Mouse (Mus musculus) adrenal gland, adult 8-10 months (tissue): ENCODE results near the gene Ssbp3. TPM values are rescaled to one million over a fixed set of nuclear protein-coding genes. Genes with fewer than 3 reads are reported as not detected.

Source experiments
- DNase-seq: peaks from one replicate; pipeline ENCODE4 v3.0.0; 2022
- total RNA-seq, 4 experiments: library from RNA; stranded (reverse); gene quantifications; 2 replicates each; pipeline ENCODE4 v1.2.4; 2022

The Ssbp3 gene
- total RNA-seq, 4 experiments from 2014 or later = 70.3 to 121 (median 101) TPM

- DNase-seq = no peak
Observed at GRCm38 (mm10) chr4:107051889-107052288, 141.4 kb downstream of the Ssbp3 start.

DNA sequence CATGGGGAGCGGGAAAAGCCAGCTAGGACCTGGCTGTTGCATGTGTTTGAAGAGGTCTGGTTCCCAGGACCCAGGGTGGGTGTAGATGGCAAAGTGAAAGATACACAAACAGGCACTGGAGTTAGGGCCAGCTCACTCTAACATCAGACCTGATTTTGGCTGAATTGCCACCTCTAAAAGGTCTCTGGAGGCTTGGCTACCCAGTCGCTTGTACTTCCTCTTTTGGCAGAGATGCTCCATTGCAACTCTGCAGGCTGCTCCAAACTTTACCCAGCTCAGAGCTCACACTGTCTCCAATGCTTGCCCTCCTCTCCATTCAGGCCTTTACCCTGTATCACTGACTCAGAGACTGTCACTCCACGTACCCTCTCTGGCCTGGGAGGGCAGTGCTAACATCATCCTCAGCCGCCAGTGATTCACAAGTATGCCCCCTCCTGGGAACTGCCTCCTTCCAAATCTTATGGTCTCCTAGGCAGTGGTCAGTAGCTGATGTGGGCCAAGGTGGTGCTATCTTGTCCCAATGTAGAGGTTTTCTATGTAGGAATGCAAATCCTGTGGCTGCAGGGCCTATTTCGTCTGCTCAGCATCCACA is 142.6 kb downstream of the Ssbp3 start:
- no peak for DNase-seq

DNA sequence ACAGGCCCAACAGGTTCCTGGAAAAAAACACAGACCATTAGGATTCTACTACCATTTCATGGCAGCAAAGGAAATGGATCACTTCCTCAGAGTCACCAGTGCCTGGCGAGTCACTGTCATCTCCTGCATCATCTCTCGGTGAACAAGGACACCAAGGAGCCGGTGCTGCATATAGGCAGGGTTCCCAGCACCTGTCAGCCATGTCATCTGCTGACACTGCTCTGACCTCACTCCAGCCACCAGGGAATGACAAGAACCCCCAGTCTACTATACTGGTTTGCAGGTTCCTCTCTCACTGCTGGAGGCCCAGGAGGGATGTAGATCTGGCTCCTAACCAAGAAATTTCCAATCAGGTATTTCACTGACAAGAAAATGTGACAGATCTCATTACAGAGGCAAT is 145.6 kb downstream of the Ssbp3 start:
- DNase-seq = no peak

GRCm38 (mm10) chr4:107058346-107058745 is 147.8 kb downstream of the Ssbp3 start:
- no peak for DNase-seq

GRCm38 (mm10) chr4:107058781-107059180 is 148.3 kb downstream of the Ssbp3 start:
- no peak for DNase-seq

DNA sequence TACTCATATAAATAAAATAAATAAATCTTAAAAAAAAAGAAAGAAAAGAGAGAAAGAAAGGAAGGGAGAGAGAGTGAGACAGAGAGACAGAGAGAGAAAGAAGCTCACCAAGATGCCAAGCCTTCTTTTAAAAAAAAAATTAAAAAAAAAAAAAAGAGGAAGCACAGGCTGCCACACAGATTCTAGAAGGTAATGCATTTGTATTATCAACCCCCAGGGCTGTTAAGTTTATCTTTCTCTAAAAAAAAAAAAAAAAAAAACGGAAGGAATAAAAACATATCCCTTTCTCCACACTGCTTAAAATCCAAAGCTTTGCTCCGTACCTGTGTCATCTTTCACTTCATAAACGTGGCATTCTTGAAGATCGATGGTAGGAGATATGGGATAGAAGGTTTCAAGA is 151.1 kb downstream of the Ssbp3 start:
- no peak for DNase-seq

DNA sequence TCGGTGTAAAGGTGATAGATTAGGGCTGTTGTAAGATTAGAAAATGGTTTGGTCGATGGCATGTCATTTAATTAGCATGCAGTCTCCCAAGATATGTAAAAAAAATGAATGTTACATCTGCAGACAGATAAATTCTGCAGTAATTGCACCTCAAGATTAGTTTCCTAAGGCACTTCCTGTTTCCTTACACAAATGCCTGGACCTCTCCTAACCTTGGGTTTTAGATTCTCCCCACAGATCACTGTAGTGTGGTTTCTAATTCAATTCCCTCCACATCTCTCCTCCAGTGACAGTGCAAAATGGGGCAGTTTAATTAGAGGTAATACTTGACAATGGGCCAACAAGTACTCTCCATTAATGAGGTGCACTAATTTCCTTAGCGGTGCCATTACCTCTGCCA is 152.7 kb downstream of the Ssbp3 start:
- no peak for DNase-seq

DNA sequence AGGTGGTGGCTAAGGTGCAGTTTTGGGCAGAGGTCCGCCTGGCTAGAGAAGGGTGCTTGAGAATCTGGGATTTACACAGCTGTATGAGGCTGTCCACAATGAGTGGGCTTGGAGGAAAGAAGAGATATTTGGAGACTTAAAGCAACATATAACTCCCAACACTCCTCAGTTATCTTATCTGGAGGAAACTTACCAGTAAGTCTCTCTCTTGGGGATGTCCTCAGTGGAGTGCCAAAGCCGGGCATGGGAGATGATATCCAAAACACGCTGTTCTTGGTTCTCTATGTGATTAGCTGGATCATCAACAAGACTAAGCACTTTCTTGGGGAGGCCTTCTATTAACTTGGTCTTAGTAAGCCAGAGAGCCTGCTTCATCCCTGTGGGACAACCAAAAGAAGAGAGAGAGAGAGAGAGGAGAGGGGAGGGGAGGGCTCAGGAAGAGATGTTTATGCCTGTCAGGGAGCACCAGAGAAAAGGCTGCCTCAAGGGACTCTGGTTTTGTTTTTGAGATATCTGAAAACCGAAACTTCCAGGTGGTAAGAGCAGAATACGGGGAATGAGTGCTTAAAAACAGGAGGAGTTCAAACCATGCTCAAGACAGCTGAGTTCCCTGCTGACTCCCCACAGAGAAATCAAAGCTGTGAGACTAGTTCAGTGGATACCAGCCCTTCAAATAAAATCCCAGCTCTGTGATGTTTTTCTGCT is 154.0 kb downstream of the Ssbp3 start:
- DNase-seq = no peak

DNA sequence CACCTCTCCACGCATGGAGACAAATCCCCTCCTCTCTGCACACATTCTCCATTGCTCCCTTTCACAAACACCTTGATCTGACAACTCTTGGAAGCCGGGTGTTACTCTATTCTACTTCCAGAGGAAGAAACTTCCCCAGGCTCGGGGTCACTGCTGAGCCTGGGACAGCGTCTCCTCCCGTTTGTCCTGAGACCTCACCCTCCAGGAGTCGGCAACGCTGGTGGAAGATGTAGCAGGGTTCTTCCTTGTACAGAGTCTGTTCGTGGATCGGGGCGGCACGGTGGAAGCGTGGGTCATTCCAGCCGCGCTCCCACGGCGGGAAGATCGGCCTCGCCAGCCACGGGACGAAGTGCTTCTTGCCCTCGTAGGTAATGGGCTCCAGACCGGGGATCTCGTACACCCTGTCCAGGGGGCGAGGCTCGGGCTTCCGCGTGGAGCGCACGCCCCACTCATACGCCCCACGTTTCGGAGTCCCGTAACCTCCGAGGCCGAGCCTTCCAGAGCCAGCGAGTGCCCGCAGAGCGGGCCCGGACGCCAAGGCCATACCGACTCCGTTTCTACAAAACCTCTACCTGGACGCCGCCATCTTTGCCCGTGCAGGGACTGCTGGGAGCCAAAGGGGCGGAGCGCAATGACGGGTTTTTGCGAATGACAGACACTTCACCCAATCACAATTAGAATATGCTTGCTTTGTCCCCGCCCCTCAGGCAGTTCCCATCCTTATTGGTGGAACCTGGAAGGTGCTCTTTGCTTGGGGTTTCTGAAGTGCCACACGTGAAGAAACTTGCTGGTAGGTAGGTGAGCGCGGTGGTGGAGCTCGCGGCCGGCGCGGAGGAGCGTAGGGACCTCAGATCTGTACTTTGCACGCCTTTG is 156.0 kb downstream of the Ssbp3 start, which contains the start of the genes Mrpl37 and Cyb5rl:
Gene Mrpl37, minus strand, starts transcription at position 617 of the 873 bp plus-strand sequence.
Gene Cyb5rl, plus strand, starts transcription at position 737 of the 873 bp plus-strand sequence.
- DNase-seq = peak; percentile 95

DNA sequence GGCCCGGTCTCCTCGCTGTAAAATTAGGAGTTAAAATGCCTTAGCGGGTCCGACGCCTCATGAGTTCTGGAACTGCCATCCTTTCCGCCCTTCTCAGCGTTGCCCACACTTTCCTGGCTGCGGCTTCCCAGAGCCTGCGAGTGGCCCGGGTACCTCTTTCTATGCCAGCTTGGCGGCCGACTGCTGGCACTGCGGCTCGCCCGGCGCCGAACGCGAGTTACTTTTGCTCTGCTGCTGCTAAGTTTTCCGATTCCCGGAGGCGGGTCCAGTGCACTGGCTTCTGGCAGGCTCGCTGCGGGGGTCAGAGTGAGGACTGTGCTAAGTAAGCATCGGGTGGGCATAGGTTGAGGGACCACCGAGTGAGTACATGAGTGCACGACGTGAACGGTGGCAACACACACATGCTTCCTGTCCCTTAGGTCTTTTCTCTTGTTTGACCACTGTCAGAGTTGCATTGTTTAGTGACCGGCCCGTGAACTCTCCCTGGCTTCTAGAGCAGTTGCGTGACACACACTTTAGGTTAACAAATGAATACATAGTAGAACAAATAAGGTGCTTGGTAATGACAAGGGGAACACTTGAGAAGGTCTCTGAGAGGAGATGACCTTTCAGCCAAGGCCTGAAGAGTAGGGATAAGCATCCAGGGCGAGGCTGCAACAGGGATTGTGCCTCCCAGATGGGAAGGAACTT is 156.8 kb downstream of the Ssbp3 start:
- no peak for DNase-seq

GRCm38 (mm10) chr4:107072343-107072742 is 161.8 kb downstream of the Ssbp3 start:
- no peak for DNase-seq

GRCm38 (mm10) chr4:107075456-107075855 is 165.0 kb downstream of the Ssbp3 start:
- DNase-seq = no peak

DNA sequence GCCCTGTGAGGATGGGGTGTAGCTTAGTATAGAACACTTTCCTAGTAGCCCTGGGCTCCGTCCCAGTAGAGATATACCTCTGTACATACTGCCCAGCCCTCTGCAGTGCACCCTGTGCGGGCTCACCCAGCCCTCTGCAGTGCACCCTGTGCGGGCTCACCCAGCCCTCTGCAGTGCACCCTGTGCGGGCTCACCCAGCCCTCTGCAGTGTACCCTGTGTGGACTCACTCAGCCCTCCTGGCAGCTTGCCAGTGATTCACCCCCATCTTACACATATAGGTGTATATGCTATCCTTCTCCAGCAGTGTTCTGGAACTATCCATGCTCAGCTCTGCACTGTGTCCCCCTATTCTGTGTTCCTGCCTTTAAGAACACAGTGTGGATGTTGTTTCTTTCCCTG is 168.4 kb downstream of the Ssbp3 start:
- DNase-seq = no peak

DNA sequence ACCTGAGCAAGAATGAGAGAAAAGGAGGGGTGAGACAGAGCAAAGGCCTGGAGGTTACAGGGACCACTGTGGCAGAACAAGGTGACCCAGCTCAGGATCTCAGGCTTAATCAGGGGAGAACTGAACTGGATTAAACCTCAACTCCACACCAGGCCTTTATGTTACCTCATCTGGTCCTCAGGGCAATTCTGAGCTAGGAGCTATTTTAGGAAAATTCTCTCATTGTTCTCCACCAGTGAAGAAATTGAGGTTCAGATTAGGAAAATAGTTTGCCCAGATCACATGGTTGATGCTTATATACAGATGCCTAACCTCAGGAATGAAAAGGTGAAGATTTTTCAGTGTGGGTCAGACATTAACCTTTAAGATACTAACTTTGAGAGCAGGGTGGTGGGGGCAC is 169.2 kb downstream of the Ssbp3 start:
- no peak for DNase-seq

DNA sequence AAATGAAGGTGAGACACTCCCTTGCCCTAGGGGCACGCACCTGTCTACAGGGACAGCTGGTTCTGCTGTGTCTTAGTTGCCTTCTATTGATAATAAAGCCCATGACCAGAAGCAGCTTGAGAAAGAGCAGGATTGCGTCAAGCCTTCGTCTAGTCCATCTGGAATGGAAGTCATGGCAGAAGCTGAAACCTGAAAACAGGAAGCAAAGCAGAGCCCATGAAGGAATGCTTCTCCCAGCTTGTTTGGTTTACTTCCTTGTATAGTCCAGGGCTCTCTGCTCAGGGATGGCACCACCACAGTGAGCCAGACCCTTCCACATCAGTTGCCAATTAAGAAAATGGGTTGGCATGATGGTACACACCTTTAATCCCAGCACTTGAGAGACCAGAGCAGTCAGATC is 171.7 kb downstream of the Ssbp3 start:
- no peak for DNase-seq

GRCm38 (mm10) chr4:107083126-107083525 is 172.6 kb downstream of the Ssbp3 start:
- DNase-seq = no peak

DNA sequence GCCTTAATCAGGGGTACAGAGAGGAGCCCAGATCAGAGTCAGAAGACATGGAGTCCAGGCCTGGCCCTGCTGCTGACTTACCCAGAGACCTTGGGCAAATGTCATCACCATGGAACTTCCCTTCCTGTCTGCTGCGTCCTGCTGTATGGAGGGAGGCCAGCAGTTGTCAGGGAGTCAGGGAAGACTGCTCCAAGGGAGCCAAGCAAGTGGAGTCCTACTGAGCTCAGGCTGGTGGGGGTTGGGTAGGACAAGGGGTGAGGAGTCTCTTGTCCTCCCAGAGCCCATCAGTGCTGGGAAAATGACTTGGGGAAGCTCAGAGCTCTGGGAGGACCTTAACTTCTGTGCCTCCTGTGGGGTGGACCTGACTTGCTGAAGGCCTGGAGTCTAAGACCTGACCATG is 173.8 kb downstream of the Ssbp3 start:
- peak; percentile 69 for DNase-seq

DNA sequence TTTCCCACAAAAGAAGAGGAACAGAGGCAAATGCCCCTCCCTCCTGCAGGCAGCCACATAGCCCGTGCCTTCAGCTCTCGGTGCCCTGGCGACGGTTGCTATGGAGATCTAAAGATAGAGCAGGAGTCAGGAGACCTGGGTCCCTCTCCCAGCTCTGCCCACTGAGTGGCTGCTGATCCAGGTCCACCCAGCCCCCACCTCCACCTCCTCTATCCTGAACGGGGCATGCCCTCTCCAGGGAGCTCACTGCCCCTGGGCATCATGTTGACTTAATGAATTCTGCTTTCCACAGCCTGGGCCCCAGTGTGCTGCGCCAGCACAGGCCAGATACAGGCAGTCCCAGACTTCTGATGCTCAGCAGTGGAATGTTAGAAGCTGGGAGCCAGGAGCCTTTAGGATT is 174.4 kb downstream of the Ssbp3 start:
- DNase-seq = peak; percentile 60

DNA sequence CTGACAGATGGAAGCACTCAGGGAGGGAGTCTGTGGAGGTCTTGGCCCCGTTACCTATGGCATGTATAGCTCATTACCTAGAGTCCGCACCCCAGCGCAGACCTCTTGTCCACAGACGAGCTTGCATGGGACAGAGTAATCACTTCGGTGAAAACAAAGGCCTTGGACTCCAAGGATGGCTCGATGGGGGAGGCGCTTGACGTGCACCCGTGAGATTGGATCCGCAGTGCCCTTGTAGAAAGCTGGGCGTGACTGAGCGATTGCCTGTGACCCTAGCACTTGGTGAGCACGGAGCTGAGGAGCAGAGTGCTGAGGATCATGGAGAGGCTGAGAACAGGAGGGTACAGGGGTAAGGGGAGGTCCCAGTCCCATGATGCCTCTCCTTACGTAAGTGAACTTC is 181.2 kb downstream of the Ssbp3 start:
- peak; percentile 84 for DNase-seq

- DNase-seq = no peak
Observed at GRCm38 (mm10) chr4:107094484-107095187, 184.1 kb downstream of the Ssbp3 start.

GRCm38 (mm10) chr4:107096043-107096442 is 185.5 kb downstream of the Ssbp3 start:
- no peak for DNase-seq

- DNase-seq = no peak
Observed at GRCm38 (mm10) chr4:107096841-107097373, 186.4 kb downstream of the Ssbp3 start, which contains the start of gene Cdcp2. Gene Cdcp2 (plus strand): TSS chr4:107096891.
